Mouse (Mus musculus) layer of hippocampus, adult 11-12 months (tissue): ENCODE measurements around the gene Olfr350.

ENCODE experiments used
- DNase-seq: peaks from one replicate; pipeline ENCODE4 v3.0.0; 2022; ENCODE audit warnings: low spot score

Olfr350 gene

GRCm38 (mm10) chr2:36846010-36846409, at the start of gene Olfr350:
TSS of gene Olfr350 (plus strand) at chr2:36846310.
- DNase-seq = no peak

GRCm38 (mm10) chr2:36816932-36817331, 29.2 kb upstream of the Olfr350 start, which contains the start of gene Olfr3:
TSS of gene Olfr3 (minus strand) at chr2:36817032.
- DNase-seq = no peak

GRCm38 (mm10) chr2:36862560-36862959, 16.4 kb downstream of the Olfr350 start, which contains the start of gene Olfr351:
TSS of gene Olfr351 (minus strand) at chr2:36862660.
- DNase-seq = no peak

- DNase-seq = no peak
Observed at GRCm38 (mm10) chr2:36868160-36868559, 22.1 kb downstream of the Olfr350 start, which contains the start of gene Olfr352. TSS of gene Olfr352 (plus strand) at chr2:36868460.

- no peak for DNase-seq
Observed at GRCm38 (mm10) chr2:36892836-36893235, 46.7 kb downstream of the Olfr350 start, which contains the start of gene Olfr353. TSS of gene Olfr353 (minus strand) at chr2:36892936.

- DNase-seq = no peak
Observed at GRCm38 (mm10) chr2:36897114-36897513, 51.0 kb downstream of the Olfr350 start.
